Mouse (Mus musculus) ovary, postnatal 36 days (tissue): ENCODE measurements at regions not wholly inside any gene's neighbourhood (a gene's known extent, or its start where the extent isn't known, plus 50 kb on each side); places are given as distances from the start of the nearest gene placed in this dataset.
A peak's percentile ranks its signal among the peaks of the same experiment; 100 is the strongest.

ENCODE experiments used
- DNase-seq: peaks from one replicate; pipeline ENCODE4 v3.0.0; 2022; ENCODE audit warnings: low spot score, mixed read lengths

- DNase-seq, result no peak
Measured at GRCm38 (mm10) chr6:31107916-31108685, 149.2 kb upstream of the Klf14 start.

DNA sequence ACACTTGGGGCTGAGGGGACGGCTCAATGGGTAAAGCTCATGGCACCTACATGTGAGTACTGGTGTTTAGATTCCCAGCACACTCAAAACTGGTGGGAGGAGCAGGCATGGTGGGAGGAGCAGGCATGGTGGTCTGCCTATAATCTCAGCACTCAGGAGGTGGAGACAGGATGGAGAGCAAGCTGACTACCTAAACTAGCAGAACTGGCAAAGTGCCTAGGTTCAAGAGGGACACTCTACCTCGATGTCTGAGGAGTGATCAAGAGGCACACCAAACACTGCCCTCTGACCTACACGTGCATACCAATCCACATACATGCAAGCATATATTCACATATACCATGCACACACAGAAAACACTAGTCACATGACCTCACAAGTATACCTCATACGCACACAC, 150.7 kb upstream of the Klf14 start:
- DNase-seq, result no peak

- peak; percentile 54 for DNase-seq
Measured at GRCm38 (mm10) chr6:31112293-31113077, 153.6 kb upstream of the Klf14 start.

- DNase-seq, result peak; percentile 80
Measured at GRCm38 (mm10) chr6:31113558-31114326, 154.9 kb upstream of the Klf14 start.

DNA sequence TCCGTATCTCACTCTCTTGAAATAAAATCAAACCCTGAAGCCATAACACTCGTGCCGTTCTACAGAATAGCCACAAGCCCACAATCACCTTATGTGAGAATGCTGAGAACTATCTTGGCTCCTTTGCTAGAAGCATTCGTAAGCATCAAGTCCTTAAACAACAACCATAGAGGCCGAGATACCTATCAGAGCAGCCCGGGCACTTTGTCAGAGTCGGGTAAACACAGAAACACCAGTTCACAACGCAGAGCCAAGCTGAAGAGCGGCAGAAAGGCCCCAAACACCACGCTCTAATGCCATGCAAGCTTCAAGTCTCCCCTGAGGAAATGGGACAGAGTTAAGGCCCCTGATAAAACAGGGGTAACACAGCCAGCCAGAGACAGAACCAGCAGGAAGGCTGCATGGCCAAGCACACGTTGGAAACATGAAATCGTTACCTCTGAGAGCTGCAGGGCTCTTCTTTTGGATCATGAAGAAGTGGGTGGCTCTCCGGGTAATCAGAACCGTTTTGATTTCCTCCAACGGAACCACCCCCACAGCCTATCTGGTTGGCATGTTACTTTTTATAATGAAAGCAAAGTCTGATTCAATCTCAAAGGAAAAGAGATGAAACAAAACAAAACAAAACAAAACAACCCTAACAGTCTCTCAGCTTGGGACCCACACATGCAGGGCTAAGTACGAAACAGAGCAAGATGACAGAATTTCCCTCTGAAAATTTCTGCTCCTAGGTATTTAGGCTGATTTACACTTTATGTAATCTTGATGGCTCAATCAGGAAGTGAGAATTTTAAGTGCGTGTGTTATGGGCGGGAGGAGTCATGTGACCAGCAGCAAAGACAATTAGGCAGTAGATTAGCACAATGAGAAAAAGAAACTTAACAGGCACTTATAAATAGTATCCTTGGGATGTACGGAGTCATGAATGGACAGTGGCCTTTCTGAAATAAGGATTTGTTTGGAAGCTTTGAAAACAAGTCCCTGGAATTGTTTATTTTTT, 155.8 kb upstream of the Klf14 start:
- DNase-seq, result no peak

DNA sequence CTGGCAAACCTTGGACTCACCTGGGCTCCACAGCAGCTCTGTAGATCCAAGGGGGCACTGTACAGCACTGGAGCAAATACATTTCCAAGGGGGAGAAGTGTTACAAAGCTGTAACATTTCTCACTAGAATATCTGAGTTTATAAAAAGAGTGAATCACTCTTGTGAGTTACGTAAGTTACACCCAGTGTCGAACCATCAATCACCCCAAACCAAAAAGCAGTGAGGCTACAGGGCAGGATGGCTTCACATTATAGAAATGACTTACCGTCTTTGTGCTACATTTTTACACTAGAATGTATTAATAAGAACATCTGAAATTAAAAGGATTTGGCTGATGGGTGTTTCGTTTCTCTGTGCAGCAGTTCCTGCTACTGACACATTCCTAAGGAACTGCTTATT, 156.7 kb upstream of the Klf14 start:
- DNase-seq, result no peak

DNA sequence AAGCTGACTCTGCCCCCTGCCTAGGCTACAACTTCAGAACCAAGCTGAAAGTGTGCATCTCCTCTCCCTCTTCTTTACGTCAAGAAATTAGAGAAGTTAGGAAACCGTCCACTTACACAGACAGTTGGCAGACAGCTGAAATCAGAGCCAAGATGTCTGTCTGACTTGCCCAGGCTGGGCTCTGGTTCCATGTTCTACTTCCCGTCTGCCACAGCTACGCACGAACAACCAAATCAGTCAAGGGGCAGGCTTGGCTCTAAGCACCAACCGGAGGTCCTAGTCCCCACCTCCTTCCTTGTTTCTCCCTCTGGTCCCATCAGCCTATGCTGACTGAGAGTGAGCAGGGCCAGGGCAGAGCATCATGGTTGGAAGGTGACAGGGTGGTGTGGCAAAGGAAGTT, 157.5 kb upstream of the Klf14 start:
- DNase-seq, result peak; percentile 32

DNA sequence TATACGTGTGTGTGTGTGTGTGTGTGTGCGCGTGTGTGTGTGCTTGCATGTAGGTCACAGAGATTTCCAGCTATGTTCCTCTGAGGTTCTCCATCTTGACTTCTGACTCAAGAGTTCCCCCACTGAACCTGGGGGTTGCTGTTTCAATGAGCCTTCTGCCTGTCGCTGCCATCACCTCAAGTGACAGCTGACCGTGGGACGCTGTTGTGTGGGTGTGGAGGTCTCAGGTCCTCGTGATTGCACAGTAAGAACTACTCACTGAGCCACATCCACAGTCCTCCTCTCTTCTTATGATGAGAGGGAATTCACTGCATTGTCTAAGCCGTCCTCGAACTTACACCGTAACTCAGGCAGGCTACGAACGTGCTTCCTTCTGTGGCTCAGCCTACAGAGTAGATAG, 158.8 kb upstream of the Klf14 start:
- no peak for DNase-seq

- DNase-seq, result no peak
Measured at GRCm38 (mm10) chr6:31121008-31121407, 162.1 kb upstream of the Klf14 start.

DNA sequence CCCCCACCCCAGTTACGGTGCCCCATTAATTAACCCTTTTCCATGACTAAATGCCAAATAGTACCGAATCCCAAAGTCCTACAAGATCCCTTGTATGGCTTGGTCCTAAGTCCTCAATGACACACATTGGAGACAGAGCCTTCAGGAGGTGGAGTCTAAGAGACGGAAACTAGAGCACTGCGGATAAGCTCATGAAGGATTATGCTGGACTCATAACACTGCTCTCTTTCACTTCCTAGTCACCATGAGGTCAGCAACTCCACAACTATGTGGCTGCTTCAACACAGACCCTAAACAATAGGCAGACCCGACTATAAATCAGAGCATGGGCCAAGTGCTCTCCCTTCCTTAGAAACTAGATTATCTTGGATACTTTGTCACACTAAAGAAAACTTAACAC, 164.0 kb upstream of the Klf14 start:
- no peak for DNase-seq

DNA sequence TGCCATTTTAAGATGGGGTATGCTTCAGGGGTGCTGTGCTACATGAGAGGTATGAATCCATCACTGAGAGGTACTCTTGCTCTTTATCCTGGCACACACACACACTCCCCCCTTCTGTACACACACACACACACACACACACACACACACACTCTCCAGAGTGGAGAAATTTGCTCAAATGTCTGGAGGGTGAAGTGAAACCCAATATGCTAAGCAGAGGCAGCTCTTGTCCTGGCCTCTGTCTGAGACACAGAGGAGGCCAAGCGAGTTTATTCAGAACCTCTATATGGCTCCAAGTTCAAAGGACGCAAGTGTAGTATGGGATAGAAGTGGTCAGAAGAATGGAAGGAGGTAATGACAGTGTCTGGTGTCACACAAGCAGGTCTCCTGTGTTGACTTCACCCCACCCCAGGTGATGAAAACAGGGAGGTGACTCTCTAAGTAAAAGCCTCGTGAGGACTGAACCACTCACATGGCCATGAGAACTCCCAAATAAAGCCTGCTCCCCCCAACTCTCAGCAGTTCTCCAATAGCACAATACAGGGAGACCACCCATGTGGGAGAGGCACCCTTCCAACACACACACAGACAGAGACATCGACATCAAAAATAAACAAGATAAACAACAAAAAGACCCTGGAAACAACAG, 164.6 kb upstream of the Klf14 start:
- no peak for DNase-seq

DNA sequence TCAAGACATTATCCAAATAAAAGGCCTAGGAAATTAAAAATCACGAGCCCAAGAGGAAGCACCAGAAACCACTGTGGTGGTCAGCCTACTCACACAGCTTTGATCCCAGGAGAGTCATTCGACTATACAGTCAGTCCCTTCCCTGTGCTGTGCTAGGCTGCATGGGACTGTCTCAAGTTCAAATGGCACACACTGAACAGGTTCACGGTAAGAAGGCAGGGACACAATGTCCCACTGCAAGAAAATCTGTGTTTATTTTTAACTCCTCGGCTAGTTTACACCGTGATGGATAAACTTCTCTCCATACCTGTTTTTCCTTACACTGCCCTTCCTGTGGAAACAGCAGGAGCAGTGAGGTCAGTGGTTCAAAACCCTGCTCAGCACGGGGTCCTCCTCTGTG, 165.2 kb upstream of the Klf14 start:
- DNase-seq, result no peak

DNA sequence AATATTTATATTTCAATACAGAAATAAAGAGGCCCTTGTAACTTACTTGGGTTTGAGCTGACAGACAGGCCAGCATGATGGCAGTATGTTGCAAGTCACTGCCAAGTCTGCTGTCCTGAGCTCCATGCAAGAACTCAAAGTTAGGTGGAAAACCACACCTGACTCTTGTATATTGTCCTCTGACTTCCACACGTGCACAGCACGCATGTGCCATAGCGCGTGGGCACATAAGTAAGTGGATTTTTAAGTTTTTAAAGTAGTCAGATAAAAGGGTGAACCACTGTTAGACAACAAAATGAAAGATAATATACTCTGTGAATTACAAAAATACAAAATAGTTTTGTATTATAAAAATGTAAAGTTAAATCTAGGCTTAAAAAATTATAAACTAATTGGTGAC, 166.0 kb upstream of the Klf14 start:
- DNase-seq, result no peak

DNA sequence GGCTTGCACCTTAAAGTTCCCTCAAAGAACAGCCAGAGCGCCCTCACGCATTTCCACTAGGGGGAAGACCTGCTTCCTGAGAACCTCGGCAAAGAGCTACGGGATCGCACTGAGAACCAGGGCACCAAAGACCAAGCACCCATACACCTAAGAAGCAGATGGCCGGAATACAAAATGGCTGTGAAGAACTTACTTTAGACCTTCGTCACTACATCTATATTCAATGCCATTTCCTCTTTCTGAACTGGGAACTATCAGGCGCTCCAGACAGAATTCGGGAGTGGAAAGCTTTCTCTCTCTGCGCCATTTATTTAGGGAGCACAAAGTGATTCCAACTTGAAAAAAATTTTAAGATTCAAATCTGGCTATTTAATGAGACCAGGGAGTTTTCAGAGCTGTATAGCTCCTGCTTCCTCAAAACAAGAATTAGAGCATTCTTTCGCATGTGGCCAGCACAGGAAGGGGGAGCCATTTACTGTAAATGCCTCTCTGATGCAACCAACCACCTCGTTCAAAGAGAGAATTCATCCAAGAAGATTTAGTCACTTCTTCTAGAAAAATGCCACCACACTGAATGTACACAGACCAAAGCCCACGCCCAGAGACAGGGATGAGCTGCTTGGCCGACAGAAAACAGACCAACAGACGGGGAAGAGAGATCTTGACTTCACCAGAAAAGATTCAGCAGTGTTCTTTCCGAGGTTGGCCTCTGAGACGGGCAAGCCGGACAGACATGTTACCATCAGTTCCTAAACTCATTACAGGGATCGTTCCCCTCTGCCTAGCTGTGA, 166.6 kb upstream of the Klf14 start:
- peak; percentile 48 for DNase-seq

DNA sequence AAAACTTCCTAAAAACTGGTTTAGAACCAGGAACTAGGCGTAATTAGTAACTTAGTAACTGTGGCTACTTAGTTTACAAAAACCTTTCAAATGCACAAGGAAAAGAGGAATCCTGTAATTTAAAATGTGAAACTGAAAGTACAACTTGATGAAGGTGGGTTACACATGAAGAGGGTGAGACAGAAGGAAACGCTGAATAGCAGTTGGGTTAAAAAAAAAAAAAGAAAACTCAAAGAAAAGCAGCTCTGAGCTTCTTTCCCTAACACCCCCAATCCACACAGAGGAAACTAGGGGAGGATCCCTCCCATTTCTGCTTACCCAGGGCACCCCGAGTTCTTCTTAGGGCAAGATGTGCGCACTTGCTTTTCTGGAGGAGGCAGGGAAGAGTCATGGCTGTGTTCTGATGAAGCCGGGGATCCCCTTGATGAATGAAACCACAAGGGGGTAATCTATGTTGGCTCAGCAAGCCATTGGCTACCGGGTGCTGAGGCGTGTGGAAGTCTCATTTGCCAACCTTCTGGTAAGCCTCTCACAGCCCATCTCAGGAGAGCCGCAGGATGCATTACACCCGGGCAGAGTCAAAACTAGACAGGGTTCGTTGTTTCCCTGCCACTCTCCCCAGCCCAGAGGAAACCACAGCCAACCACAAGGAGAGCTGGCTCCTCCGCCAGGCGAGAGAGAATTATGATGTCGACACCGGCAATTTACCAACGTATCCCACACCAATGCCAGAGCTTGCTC, 167.4 kb upstream of the Klf14 start:
- no peak for DNase-seq

DNA sequence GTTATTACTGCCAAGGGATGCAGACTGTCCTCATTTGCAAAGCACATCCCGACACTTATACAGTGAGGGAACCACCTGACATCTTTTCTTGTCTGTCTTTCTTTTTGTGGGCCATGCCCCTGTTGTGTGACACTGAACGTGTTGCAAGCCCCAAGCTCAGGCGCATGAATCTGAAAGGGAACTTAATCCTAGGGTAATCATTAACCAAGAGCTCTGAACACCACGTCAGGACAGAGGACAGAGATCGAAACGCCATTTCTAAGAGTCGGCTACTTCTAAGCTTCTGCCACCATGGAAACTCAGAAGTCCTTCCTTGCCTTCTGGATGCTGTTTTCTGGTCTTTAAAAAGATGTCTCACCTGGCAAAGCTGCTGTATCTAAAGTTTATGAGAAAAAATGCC, 170.3 kb upstream of the Klf14 start:
- DNase-seq, result no peak

DNA sequence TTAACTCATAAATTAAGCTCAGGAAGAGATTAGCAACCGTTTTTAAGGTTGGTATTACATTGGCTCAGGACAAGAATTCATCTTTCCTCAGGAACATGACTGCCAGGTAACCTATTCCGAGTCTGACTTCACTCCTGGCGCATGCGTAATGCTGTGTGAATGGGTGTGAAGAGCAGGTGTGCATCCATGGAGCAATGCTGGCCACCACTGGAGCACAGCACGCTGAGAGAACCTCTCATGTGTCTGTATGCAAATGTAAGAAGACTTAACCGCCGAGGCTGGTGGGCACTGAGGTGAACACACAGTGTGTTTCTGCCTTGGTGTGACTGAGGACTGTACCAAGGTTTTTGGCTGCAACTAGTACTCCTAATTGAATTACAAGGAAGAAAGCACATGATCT, 171.1 kb upstream of the Klf14 start:
- DNase-seq, result no peak

GRCm38 (mm10) chr6:31130522-31130921, 171.6 kb upstream of the Klf14 start:
- DNase-seq, result no peak

DNA sequence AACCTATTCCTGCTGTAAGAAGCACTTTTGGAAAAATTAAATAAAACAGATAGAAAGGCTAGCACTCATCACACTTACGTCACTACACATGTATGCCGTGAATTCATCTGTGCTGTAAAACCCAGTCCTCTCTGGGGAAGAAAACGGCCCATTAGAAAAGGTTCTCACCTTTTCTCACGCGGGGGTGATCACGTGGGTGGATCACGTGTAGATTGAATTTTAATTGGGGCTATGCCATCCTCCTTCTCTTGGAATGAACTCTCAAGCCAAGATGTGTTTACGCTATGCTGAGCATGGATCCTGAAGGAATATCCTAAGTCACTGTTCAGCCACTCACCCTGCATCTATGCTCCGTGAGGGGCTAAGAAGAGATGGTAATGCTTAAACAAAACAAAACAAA, 172.8 kb upstream of the Klf14 start:
- no peak for DNase-seq
